Comparison of ENCODE assay signal across 22 mouse cellular contexts in the genomic region with DNA sequence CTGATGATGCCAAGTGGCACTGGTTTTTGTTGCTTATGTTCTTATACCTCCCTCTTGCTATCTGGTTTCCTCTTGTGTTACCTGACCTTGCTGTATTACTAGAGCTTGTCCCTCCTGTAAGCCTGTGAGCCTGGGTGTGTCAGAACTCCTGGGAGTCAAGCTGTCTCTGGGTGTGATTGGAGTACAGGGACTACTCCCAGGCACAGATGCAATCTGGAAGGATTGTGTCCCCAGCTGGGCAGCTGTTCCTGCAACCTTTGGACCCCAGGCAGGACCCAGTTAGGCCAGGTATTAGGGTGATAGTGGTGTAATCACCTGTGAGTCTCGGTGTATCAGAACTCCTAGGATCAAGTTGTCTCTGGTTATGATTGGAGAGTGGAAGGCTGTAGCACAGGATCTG.
DNase-seq lines count a peak whose midpoint lies in the region; ATAC-seq and TF ChIP-seq lines count a peak whose summit lies in the region.
"Had no signal": no experiment of that assay in that cellular context is flagged by ENCODE, and none has a peak within 500 bp of the region (broad histone marks: within the 10 kb centered on the region; RNA-seq: fewer than 3 reads in every experiment).

No protein-coding gene starts in this region.

- no peak overlapping the region for H3K27ac ChIP-seq in intestine, embryonic 15.5 days
- no peak overlapping the region for H3K27ac ChIP-seq in intestine, embryonic 16.5 days (ENCODE audit: low read length)
- H3K27ac ChIP-seq in intestine, postnatal 0 days (ENCODE audit: low read depth, low read length) = no peak overlapping the region
- H3K27ac ChIP-seq in stomach, postnatal 0 days (replicated peaks) = no peak overlapping the region

- TF ChIP-seq EP300 in stomach, postnatal 0 days (optimal IDR thresholded peaks at IDR 0.05) = no peak

- H3K27me3 ChIP-seq in intestine, embryonic 15.5 days (replicated peaks) = no peaks in the 10 kb centered on the region
- H3K27me3 ChIP-seq in intestine, embryonic 16.5 days (replicated peaks; ENCODE audit: control insufficient read depth, insufficient read depth, low read length) = no peaks in the 10 kb centered on the region
- no peaks in the 10 kb centered on the region for H3K27me3 ChIP-seq in intestine, postnatal 0 days (replicated peaks; ENCODE audit: control insufficient read depth, insufficient read depth, low read length)
- H3K27me3 ChIP-seq in stomach, postnatal 0 days (ENCODE audit: control insufficient read depth, insufficient read depth, low read length) = no peaks in the 10 kb centered on the region
- H3K27me3 ChIP-seq: CH12.LX had no signal

- H3K4me2 ChIP-seq in intestine, embryonic 15.5 days (replicated peaks) = no peak overlapping the region
- no peak overlapping the region for H3K4me2 ChIP-seq in intestine, embryonic 16.5 days (ENCODE audit: low read depth, low read length)
- H3K4me2 ChIP-seq in intestine, postnatal 0 days (replicated peaks; ENCODE audit: low read depth) = no peak overlapping the region
- H3K4me2 ChIP-seq in stomach, postnatal 0 days (replicated peaks; ENCODE audit: low read depth) = no peak overlapping the region

- 56% methylated on average over 1 of the region's 1 CpGs for WGBS in intestine, embryonic 15.5 days
- 63% methylated on average over 1 of the region's 1 CpGs for WGBS in intestine, embryonic 16.5 days
- WGBS in intestine, postnatal 0 days = 30% methylated on average over 1 of the region's 1 CpGs
- WGBS in stomach, postnatal 0 days = 74% methylated on average over 1 of the region's 1 CpGs

- peak; percentile 49; the same call in 1 of the 2 replicates for ATAC-seq in intestine, embryonic 15.5 days
- peak; percentile 71 for ATAC-seq in intestine, embryonic 16.5 days
- peak; percentile 36 for ATAC-seq in intestine, postnatal 0 days
- ATAC-seq in stomach, postnatal 0 days (ENCODE audit: low FRiP score, low TSS enrichment) = peak; percentile 53; the same call in 1 of the 2 replicates
- ATAC-seq: activated CD4-positive, CD25-positive, alpha-beta regulatory T cell, adult 4 months; CD4-positive, CD25-positive, alpha-beta regulatory T cell, adult 4 months; Patski had no signal

- TF ChIP-seq CTCF in intestine, postnatal 0 days (IDR thresholded peaks at IDR 0.05; ENCODE audit: low read depth) = no peak
- no peak for TF ChIP-seq CTCF in stomach, postnatal 0 days (IDR thresholded peaks at IDR 0.05; ENCODE audit: low read depth)

- peak; percentile 17 for DNase-seq in stomach, postnatal 0 days (ENCODE audit: low spot score)
- DNase-seq in cerebellum, adult 9-11 months = no peak
- DNase-seq in adrenal gland, adult 2 months = no peak
- no peak for DNase-seq in embryo, embryonic 10 days (ENCODE audit: low spot score)
- no peak for DNase-seq in frontal cortex, adult 2 months (ENCODE audit: extremely low spot score in 1 of 2, low spot score in 1 of 2)
- DNase-seq: adrenal gland, adult 8-10 months; adrenal gland, postnatal 10 days; adrenal gland, postnatal 14 days; adrenal gland, postnatal 25 days; adrenal gland, postnatal 36 days; B cell, adult 2 months; cerebellum, adult 11 months; cerebellum, adult 11-12 months; cerebellum, adult 18-20 months had no signal

- H3K9me3 ChIP-seq in intestine, embryonic 15.5 days = no peaks in the 10 kb centered on the region
- H3K9me3 ChIP-seq in intestine, embryonic 16.5 days (ENCODE audit: control insufficient read depth, low read length) = no peaks in the 10 kb centered on the region
- no peaks in the 10 kb centered on the region for H3K9me3 ChIP-seq in intestine, postnatal 0 days (ENCODE audit: control insufficient read depth)
- H3K9me3 ChIP-seq in stomach, postnatal 0 days (ENCODE audit: control insufficient read depth, low read length) = no peaks in the 10 kb centered on the region
- H3K9me3 ChIP-seq: G1E had no signal

- no peaks in the 10 kb centered on the region for H3K4me1 ChIP-seq in intestine, embryonic 15.5 days (replicated peaks)
- no peaks in the 10 kb centered on the region for H3K4me1 ChIP-seq in intestine, embryonic 16.5 days (ENCODE audit: control insufficient read depth, insufficient read depth, low read length)
- no peaks in the 10 kb centered on the region for H3K4me1 ChIP-seq in intestine, postnatal 0 days (replicated peaks; ENCODE audit: control insufficient read depth, insufficient read depth, low read length)
- H3K4me1 ChIP-seq in stomach, postnatal 0 days (replicated peaks; ENCODE audit: control insufficient read depth, insufficient read depth) = no peaks in the 10 kb centered on the region

- no peaks in the 10 kb centered on the region for H3K36me3 ChIP-seq in intestine, embryonic 15.5 days
- no peaks in the 10 kb centered on the region for H3K36me3 ChIP-seq in intestine, embryonic 16.5 days (ENCODE audit: control insufficient read depth, insufficient read depth, low read length)
- no peaks in the 10 kb centered on the region for H3K36me3 ChIP-seq in intestine, postnatal 0 days (ENCODE audit: control insufficient read depth, insufficient read depth)
- H3K36me3 ChIP-seq in stomach, postnatal 0 days (ENCODE audit: control insufficient read depth, insufficient read depth, low read length) = no peaks in the 10 kb centered on the region
- H3K36me3 ChIP-seq: G1E had no signal

- no peak overlapping the region for H3K9ac ChIP-seq in intestine, embryonic 15.5 days
- no peak overlapping the region for H3K9ac ChIP-seq in intestine, embryonic 16.5 days (ENCODE audit: low read depth, low read length)
- no peak overlapping the region for H3K9ac ChIP-seq in intestine, postnatal 0 days (ENCODE audit: low read depth, low read length)
- H3K9ac ChIP-seq in stomach, postnatal 0 days (ENCODE audit: low read length) = no peak overlapping the region

- no peak overlapping the region for H3K4me3 ChIP-seq in intestine, embryonic 15.5 days (replicated peaks)
- no peak overlapping the region for H3K4me3 ChIP-seq in intestine, embryonic 16.5 days (ENCODE audit: low read length)
- no peak overlapping the region for H3K4me3 ChIP-seq in intestine, postnatal 0 days (ENCODE audit: low read depth, low read length)
- no peak overlapping the region for H3K4me3 ChIP-seq in stomach, postnatal 0 days (ENCODE audit: low read depth, low read length)
